Mouse (Mus musculus) small intestine, adult 2 months (tissue): ENCODE measurements around the gene Nkd1.

Source experiments
- CTCF ChIP-seq: fragments of 200-500 bp; IDR thresholded peaks from 2 replicates; pipeline ENCODE4 v1.5.1; 2012; ENCODE audit warnings: low read depth, mild to moderate bottlenecking, control low read depth, inconsistent platforms, low read length, moderate library complexity, mixed read lengths; ENCODE audit not compliant: insufficient replicate concordance, insufficient read length; ENCODE audit errors: extremely low read depth
- POLR2A ChIP-seq: fragments of 200-500 bp; IDR thresholded peaks from 2 replicates; pipeline ENCODE4 v1.6.1; 2012; ENCODE audit warnings: low read depth, mild to moderate bottlenecking, control low read depth, inconsistent platforms, low read length, moderate library complexity

DNA sequence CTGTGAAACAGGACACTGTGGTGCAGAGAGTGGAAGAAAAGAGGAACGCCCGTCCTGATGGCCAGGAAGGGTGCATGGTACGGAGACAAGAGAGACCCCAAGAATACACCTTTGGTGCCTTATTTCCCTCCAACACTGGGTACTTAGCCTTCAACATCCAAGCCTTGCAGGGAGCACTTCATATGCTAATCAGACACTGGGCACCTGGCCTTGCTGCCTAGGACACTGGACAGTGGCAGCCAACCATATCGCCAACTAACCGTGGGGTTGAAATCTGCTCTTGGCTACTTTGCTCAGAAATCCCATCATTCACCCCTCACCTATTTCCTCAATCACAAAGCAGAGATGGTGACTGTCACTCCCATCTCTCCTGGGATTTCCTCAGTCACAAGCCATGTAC is 10.1 kb upstream of the Nkd1 start:
- no peak for TF ChIP-seq POLR2A
- TF ChIP-seq CTCF: no peak
